Mouse (Mus musculus): ENCODE results near the gene Fkbp2.

DNA sequence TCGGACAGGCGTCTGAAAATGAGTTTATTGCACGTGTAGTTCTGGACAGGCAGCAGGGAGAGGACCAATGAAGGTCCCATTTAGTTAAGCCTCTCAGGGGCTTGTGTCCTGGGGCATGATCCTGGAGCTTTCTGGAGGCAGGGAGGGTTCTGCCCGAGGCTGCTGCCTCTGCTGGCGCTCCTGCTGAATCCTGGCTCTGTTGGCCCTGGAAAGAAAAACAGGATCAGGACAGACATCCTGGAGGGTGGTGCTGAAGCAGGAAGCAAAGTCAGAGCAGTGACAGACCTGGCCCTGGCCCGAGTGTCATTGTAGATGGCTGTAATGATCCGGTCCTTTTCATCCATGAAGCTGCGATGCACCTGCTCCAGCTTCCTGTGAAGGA, 7.6 kb upstream of the Fkbp2 start:
- TF ChIP-seq CTCF (IDR thresholded peaks at IDR 0.05; ENCODE audit: low read depth) (no peak), EP300 (IDR thresholded peaks at IDR 0.05; ENCODE audit: low read depth) (no peak)

Measured in liver, postnatal 0 days (tissue).